Mouse (Mus musculus): ENCODE measurements around the gene Adamts8.

DNA sequence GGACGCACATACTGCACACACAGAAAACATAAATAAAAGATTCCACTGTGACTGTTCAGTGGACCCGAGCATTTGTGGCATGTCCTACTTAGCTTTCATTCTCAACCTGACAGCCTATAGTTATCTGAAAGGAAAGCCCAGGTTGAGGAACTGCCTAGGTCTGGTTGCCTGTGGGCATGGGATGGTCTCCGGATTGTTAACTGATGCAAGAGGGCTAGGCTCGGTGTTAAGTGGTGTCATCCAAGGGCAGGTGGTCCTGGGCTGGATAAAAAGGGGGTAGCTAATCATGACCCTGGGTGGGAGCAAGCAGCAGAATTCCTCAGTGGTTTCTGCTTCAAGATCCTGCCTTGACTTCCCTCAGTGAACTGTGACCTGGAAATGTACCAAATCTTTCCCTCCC lies 70.3 kb downstream of the Adamts8 start:
- TF ChIP-seq CTCF (IDR thresholded peaks at IDR 0.05; ENCODE audit: low read depth) (no peak), EP300 (optimal IDR thresholded peaks at IDR 0.05) (no peak)
